Mouse (Mus musculus): Measurements from ENCODE around the gene Vmn1r231. TPM values are rescaled to one million over a fixed set of nuclear protein-coding genes. Genes with fewer than 3 reads are reported as not detected.

Vmn1r231 gene
- polyA plus RNA-seq (2014; fragmentation: Nextera tagmentation; extraction: Ambion mirVana) = not detected in 2 replicates

DNA sequence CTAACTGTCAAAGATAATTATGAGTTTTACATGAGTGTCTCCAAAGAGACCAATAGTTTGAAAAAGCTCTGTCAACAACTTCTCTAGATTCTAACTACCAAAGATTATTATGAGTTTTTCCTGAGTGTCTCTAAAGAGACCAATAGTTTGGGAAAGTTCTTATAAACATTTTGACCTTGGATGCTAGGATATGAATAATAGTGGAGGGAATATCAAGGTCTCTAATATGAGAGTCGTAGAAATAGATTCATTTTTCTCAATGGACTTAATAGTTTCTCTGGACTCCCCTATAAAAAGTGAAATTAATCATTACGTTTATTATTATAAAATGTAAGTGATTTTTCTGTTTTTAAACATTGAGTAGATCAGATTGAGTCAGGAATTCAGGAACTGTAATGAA lies at the start of gene Vmn1r231:
Vmn1r231 (minus strand) TSS at position 101 of the 400 bp plus-strand sequence.
- Histone ChIP-seq H3K4me1 (replicated peaks; ENCODE audit: control insufficient read depth, insufficient read depth, low read length) (no peaks in the 10 kb centered on the region), H3K4me2 (ENCODE audit: low read length) (no peak within 1 kb of the TSS), H3K4me3 (ENCODE audit: low read depth, low read length) (no peak within 1 kb of the TSS), H3K36me3 (ENCODE audit: control insufficient read depth, insufficient read depth, low read length) (no peaks in the 10 kb centered on the region), H3K27me3 (replicated peaks; ENCODE audit: control insufficient read depth, insufficient read depth, low read length) (no peaks in the 10 kb centered on the region), H3K9me3 (ENCODE audit: control insufficient read depth, low read length) (no peaks in the 10 kb centered on the region), H3K9ac (ENCODE audit: low read length) (no peak within 1 kb of the TSS), H3K27ac (ENCODE audit: low read depth) (no peak within 1 kb of the TSS)
- 65% methylated on average over 2 of the region's 2 CpGs for WGBS
- DNase-seq (ENCODE audit: low spot score) (no peak), ATAC-seq (replicated peaks; ENCODE audit: low FRiP score, low TSS enrichment, low read depth) (no peak)

DNA sequence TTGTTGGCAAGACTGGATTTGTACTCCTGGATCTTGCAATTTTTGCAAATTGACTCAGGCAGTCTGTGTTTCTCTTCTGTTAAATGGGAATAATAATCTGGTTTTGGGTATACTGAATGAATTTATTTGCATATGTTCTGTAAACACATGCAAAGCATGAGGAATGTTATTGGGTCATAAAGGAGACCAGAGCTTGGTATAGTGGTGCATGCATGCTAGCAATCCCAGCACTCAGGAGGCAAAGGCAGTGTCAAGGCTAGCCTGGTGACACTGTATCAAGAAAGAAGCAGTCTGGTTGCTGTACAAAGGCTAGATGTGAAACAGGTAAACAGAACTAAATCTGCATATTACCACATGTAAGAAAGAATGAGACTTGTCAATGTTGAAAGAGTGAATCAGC lies 41.7 kb upstream of the Vmn1r231 start:
- Histone ChIP-seq H3K36me3 (ENCODE audit: control insufficient read depth, insufficient read depth, low read length) (peaks cover 6% of the 10 kb centered on the region), H3K4me2 (ENCODE audit: low read length) (peak overlapping the region; percentile 66), H3K9me3 (ENCODE audit: control insufficient read depth, low read length) (no peaks in the 10 kb centered on the region), H3K4me1 (replicated peaks; ENCODE audit: control insufficient read depth, insufficient read depth, low read length) (no peaks in the 10 kb centered on the region; the same call in 1 of the 2 replicates), H3K9ac (ENCODE audit: low read length) (peak overlapping the region; percentile 93), H3K27ac (ENCODE audit: low read depth) (no peak overlapping the region), H3K4me3 (ENCODE audit: low read depth, low read length) (peak overlapping the region; percentile 78), H3K27me3 (replicated peaks; ENCODE audit: control insufficient read depth, insufficient read depth, low read length) (no peaks in the 10 kb centered on the region)
- ATAC-seq (replicated peaks; ENCODE audit: low FRiP score, low TSS enrichment, low read depth) (no peak), DNase-seq (ENCODE audit: low spot score) (no peak)

GRCm38 (mm10) chr17:20946026-20946565 lies 41.2 kb upstream of the Vmn1r231 start:
- Histone ChIP-seq H3K4me1 (replicated peaks; ENCODE audit: control insufficient read depth, insufficient read depth, low read length) (no peaks in the 10 kb centered on the region; the same call in 1 of the 2 replicates), H3K9me3 (ENCODE audit: control insufficient read depth, low read length) (no peaks in the 10 kb centered on the region), H3K36me3 (ENCODE audit: control insufficient read depth, insufficient read depth, low read length) (peaks cover 1% of the 10 kb centered on the region; the same call in 1 of the 2 replicates), H3K27ac (ENCODE audit: low read depth) (peak overlapping the region; percentile 98), H3K27me3 (replicated peaks; ENCODE audit: control insufficient read depth, insufficient read depth, low read length) (no peaks in the 10 kb centered on the region), H3K4me3 (ENCODE audit: low read depth, low read length) (peak overlapping the region; percentile 78), H3K4me2 (ENCODE audit: low read length) (peak overlapping the region; percentile 66), H3K9ac (ENCODE audit: low read length) (peak overlapping the region; percentile 93)
- ATAC-seq (replicated peaks; ENCODE audit: low FRiP score, low TSS enrichment, low read depth) = no peak
- peak; percentile 68 for DNase-seq (ENCODE audit: low spot score)
- WGBS = under 1% methylated on average over 13 of the region's 13 CpGs

DNA sequence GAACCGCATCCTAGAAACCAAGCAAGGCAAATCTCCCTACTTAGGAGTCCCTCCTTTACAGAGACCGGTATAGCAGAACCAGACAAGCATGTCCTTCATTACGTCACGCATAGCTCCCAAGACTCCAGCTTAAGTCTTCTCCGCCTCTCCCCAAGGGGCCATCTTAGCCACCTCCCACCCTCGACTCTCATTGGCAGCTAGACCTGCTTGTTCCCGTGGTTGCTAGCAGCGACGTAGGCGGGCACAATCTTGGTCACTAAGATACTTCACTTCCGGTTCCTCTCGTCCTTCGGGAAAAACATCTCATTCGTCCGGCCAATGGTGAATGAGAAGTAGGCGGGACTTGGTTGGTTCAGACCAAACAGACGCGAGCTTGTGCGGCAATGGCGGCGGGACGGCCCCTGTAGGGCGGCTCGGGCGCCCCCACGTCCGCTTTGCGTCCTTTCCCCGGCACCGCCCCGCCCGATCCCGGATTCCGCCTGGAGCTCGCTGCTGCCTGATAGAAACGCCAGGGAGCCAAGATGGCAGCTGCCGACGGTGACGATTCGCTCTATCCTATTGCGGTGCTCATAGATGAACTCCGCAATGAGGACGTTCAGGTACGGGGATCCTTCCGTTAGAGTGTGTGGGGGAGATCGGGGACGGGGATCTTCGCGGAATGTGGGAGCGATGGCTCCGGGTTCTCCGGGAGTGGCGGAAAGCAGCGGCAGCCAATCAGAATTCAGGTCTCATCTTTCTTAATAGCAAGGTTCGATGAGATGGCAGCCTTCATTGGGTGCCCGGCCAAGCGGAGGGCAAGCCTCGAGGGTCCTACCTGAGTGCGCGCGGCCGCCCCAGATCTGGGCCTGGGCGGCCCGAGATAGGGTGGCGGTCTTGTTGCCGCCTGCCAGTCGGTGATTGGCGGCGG lies 40.3 kb upstream of the Vmn1r231 start, which contains the start of gene Ppp2r1a:
Ppp2r1a (plus strand) TSS at position 327 of the 907 bp plus-strand sequence.
- no peaks in the 10 kb centered on the region; the same call in 1 of the 2 replicates for H3K4me1 ChIP-seq (replicated peaks; ENCODE audit: control insufficient read depth, insufficient read depth, low read length)
- DNase-seq (ENCODE audit: low spot score) (peak; percentile 99), ATAC-seq (replicated peaks; ENCODE audit: low FRiP score, low TSS enrichment, low read depth) (peak; percentile 99)
- H3K27ac ChIP-seq (ENCODE audit: low read depth) = peak within 1 kb of the TSS; percentile 98
- H3K9me3 ChIP-seq (ENCODE audit: control insufficient read depth, low read length) = no peaks in the 10 kb centered on the region
- H3K4me2 ChIP-seq (ENCODE audit: low read length) = peak within 1 kb of the TSS; percentile 66
- H3K27me3 ChIP-seq (replicated peaks; ENCODE audit: control insufficient read depth, insufficient read depth, low read length) = no peaks in the 10 kb centered on the region
- H3K9ac ChIP-seq (ENCODE audit: low read length) = peak within 1 kb of the TSS; percentile 93
- H3K36me3 ChIP-seq (ENCODE audit: control insufficient read depth, insufficient read depth, low read length) = no peaks in the 10 kb centered on the region
- peak within 1 kb of the TSS; percentile 78 for H3K4me3 ChIP-seq (ENCODE audit: low read depth, low read length)
- WGBS = under 1% methylated on average over 69 of the region's 69 CpGs

GRCm38 (mm10) chr17:20944226-20944625 lies 39.3 kb upstream of the Vmn1r231 start:
- Histone ChIP-seq H3K4me2 (ENCODE audit: low read length) (peak overlapping the region; percentile 64), H3K9ac (ENCODE audit: low read length) (peak overlapping the region; percentile 75), H3K27ac (ENCODE audit: low read depth) (peak overlapping the region; percentile 98), H3K9me3 (ENCODE audit: control insufficient read depth, low read length) (no peaks in the 10 kb centered on the region), H3K36me3 (ENCODE audit: control insufficient read depth, insufficient read depth, low read length) (no peaks in the 10 kb centered on the region), H3K27me3 (replicated peaks; ENCODE audit: control insufficient read depth, insufficient read depth, low read length) (no peaks in the 10 kb centered on the region), H3K4me1 (replicated peaks; ENCODE audit: control insufficient read depth, insufficient read depth, low read length) (no peaks in the 10 kb centered on the region; the same call in 1 of the 2 replicates), H3K4me3 (ENCODE audit: low read depth, low read length) (peak overlapping the region; percentile 78)
- ATAC-seq (replicated peaks; ENCODE audit: low FRiP score, low TSS enrichment, low read depth) = no peak
- WGBS = 57% methylated on average over 3 of the region's 3 CpGs
- DNase-seq (ENCODE audit: low spot score) = no peak

DNA sequence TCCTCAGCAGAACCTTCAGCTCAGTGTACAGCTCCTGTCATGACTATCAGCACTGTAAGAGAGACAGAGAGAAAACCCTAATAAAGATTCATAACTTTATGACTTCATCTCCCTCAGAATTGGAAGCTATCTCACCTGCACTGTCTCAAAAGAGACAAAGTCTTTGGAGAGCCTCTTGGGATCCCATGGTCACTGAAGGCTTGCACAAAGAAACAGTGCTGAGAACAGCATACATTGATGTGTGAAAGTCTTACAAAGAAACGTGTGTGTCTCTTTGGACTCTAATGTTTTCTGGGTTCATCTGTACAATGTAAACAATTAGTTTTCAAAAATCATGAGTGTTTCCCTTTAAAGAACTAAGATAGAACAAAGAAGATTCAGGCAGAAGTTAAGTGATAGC lies 14.7 kb upstream of the Vmn1r231 start, which contains the start of gene Vmn1r232:
Vmn1r232 (minus strand) TSS at position 101 of the 400 bp plus-strand sequence.
- ATAC-seq (replicated peaks; ENCODE audit: low FRiP score, low TSS enrichment, low read depth) (no peak), DNase-seq (ENCODE audit: low spot score) (no peak)
- Histone ChIP-seq H3K27me3 (replicated peaks; ENCODE audit: control insufficient read depth, insufficient read depth, low read length) (no peaks in the 10 kb centered on the region), H3K36me3 (ENCODE audit: control insufficient read depth, insufficient read depth, low read length) (no peaks in the 10 kb centered on the region), H3K9me3 (ENCODE audit: control insufficient read depth, low read length) (no peaks in the 10 kb centered on the region), H3K4me2 (ENCODE audit: low read length) (no peak within 1 kb of the TSS), H3K27ac (ENCODE audit: low read depth) (no peak within 1 kb of the TSS), H3K9ac (ENCODE audit: low read length) (no peak within 1 kb of the TSS), H3K4me1 (replicated peaks; ENCODE audit: control insufficient read depth, insufficient read depth, low read length) (no peaks in the 10 kb centered on the region), H3K4me3 (ENCODE audit: low read depth, low read length) (no peak within 1 kb of the TSS)
- WGBS = 50% methylated on average over 1 of the region's 1 CpGs

GRCm38 (mm10) chr17:20840144-20840543 lies 64.7 kb downstream of the Vmn1r231 start, which contains the start of gene Vmn1r230:
Vmn1r230 (plus strand) TSS chr17:20840444.
- no peak within 1 kb of the TSS for H3K4me3 ChIP-seq (ENCODE audit: low read depth, low read length)
- H3K27me3 ChIP-seq (replicated peaks; ENCODE audit: control insufficient read depth, insufficient read depth, low read length) = no peaks in the 10 kb centered on the region
- H3K4me1 ChIP-seq (replicated peaks; ENCODE audit: control insufficient read depth, insufficient read depth, low read length) = no peaks in the 10 kb centered on the region
- H3K36me3 ChIP-seq (ENCODE audit: control insufficient read depth, insufficient read depth, low read length) = no peaks in the 10 kb centered on the region
- no peak within 1 kb of the TSS for H3K4me2 ChIP-seq (ENCODE audit: low read length)
- H3K9me3 ChIP-seq (ENCODE audit: control insufficient read depth, low read length) = no peaks in the 10 kb centered on the region
- ATAC-seq (replicated peaks; ENCODE audit: low FRiP score, low TSS enrichment, low read depth) (no peak), DNase-seq (ENCODE audit: low spot score) (no peak)
- H3K27ac ChIP-seq (ENCODE audit: low read depth) = no peak within 1 kb of the TSS
- WGBS = 9% methylated on average over 1 of the region's 1 CpGs
- H3K9ac ChIP-seq (ENCODE audit: low read length) = no peak within 1 kb of the TSS
